Mouse (Mus musculus) kidney, postnatal 14 days (tissue): ENCODE data around the gene Fam196a.

Experiments used
- DNase-seq: peaks from one replicate; pipeline ENCODE4 v3.0.0; 2022; ENCODE audit warnings: mixed read lengths

Gene Fam196a

DNA sequence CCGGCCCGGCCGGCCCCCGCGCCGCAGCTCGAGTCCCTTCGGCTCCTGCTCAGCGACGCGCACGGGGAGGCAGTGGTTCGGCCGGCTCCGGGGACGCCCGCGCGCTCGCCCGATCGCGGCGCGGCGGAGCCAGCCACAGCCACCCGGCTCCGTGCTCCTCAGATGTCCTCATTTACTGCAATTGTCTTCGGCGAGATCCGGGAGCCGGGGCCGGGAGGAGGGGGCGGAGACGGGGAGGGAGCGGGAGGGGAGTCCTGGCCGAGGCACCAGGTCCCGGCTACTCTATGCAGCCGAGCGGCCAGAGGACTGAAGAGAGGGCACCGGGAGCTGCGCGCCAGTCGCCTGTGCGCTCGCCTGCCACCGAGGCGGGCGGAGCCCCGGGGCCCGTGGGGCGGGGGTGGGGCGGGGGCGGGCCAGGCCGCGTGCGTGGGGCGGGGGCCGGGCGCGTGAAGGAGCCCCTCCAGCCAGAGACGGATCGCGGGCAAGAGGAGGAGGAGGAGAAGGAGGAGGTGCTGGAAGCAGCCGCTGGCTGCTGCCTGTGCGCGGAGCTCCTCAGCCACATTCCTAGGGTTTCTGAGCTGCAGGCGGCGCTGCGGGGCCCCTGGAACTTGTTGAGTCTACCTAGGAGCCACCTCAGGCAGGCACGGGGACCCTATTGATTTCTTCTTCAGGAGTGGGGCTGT, at the start of gene Fam196a:
Gene Fam196a (minus strand): TSS at position 504 of the 683 bp plus-strand sequence.
- DNase-seq = peak; percentile 52

DNA sequence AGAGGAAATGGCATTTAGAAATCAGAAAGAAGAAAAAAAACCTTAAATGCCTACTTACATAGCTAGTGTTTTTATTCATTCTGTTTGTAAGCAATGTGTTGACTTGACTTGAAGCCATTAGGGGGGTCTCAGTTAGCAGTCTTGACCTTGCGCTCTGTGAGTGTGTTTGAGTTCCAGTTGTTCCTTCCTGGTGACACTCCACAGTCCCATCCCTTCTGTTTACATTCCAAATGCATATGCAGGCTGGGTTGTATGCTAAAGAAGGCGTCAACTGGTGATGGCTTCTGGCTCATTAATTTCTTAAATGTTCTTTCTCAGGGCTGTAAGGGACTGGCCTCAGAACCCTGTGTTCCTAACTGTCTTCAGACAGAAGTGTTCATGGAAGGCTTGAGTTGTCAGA, 23.4 kb upstream of the Fam196a start:
- no peak for DNase-seq

GRCm38 (mm10) chr7:134960871-134961270, 22.6 kb upstream of the Fam196a start:
- no peak for DNase-seq

- no peak for DNase-seq
These were observed 20.9 kb upstream of the Fam196a start for GRCm38 (mm10) chr7:134959086-134959485.

DNA sequence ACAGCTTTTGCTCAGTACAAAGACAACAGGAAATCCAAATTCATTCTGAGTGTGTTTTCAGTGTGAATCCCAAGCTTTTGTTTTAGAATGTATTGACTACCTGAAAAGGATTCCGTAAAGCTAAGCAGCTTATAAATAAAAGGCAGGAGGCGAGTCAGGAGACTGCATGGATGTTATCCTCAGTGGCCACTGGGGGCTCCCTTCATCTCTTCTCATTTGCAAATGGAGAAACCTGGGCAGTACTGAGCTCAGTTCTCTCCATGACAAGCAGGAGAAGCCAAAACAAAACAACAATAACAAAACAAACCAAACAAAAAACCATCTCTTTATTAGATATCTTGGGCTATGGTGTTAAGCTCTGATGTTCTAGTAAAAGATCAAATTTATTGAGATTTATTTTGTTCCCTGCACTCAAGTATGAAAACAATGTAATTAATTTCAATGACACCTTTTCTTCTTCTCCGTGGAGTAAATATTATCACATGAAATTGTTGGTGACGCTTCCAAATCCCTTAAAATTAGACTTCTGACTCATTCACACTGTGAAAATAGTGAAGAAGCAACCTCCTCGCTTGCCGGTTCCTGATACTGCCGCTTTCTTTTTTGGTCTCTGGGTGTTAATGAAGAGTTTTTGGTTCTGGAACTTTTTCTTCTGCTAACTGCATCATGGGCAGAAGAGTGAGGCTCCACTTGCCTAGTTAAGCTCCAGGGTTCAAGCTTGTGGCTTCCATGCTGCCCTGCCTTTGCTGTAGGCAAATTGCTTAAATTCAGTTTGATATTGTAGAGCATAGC, 7.9 kb upstream of the Fam196a start:
- no peak for DNase-seq

- no peak for DNase-seq
These were observed 5.5 kb upstream of the Fam196a start for GRCm38 (mm10) chr7:134943701-134944100.

DNA sequence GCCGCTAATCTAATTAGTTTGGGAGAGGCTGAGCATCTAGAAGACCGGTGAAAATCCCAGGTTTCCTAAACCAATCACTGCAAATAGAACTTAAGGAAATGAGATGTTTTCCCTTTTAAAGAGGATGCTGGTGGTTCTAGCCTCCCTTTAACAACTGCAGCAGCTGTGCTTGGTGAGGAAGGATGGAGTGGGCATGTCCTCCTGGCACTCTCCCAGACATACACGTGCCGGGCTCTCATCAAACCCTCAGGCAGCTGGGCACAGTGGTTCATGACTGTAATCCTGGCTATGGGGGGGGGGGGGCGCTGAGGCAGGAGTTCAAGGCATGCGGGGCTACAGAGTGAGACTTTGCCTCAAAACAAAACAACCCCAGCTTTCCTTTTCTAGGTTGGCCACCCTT, 4.8 kb upstream of the Fam196a start:
- DNase-seq = no peak

DNA sequence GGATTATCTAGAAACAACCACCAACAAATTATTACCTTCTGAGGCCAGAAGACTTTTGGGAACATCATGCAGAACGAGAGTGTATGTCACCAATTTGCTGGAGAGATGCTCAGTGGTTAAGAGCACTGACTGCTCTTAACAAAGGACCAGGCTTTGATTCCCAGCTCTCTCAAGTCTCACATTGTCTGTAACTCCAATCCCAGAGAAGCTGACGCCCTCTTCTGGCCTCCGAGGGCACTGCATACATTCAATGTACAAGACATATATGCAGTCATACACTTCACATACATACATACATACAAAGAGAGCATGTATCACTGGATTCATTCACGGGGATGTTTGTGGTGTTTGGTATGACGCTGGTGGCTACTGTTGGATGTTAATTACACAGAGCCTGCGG, 3.7 kb upstream of the Fam196a start:
- no peak for DNase-seq

- peak; percentile 11 for DNase-seq
These were observed 731 bp downstream of the Fam196a start for GRCm38 (mm10) chr7:134937471-134937926.

DNA sequence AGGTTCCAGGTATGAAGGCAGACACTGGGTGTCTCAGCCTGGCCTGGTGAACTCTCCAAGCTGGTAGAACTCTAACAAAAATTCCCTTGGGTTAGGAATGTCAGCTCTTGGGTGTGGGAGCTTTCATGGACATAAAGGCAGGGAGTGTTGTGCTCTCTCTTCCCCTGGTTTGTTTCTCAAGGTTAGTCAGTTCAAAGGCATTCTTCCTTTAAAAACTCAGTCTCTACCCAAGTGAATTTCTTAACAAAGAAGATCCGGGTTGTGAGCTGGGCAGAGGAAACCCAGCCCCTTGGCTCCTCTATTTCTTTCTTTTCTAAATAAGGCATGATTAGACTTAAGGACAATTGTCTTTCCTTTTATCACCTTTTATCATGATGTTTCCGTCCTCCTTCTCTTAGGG, 6.3 kb downstream of the Fam196a start:
- no peak for DNase-seq

- DNase-seq = no peak
These were observed 36.2 kb downstream of the Fam196a start for GRCm38 (mm10) chr7:134901992-134902391.

- no peak for DNase-seq
These were observed 38.8 kb downstream of the Fam196a start for GRCm38 (mm10) chr7:134899462-134899861.

- no peak for DNase-seq
These were observed 43.6 kb downstream of the Fam196a start for GRCm38 (mm10) chr7:134894604-134895003.

- peak; percentile 15 for DNase-seq
These were observed 45.3 kb downstream of the Fam196a start for GRCm38 (mm10) chr7:134892972-134893371.

DNA sequence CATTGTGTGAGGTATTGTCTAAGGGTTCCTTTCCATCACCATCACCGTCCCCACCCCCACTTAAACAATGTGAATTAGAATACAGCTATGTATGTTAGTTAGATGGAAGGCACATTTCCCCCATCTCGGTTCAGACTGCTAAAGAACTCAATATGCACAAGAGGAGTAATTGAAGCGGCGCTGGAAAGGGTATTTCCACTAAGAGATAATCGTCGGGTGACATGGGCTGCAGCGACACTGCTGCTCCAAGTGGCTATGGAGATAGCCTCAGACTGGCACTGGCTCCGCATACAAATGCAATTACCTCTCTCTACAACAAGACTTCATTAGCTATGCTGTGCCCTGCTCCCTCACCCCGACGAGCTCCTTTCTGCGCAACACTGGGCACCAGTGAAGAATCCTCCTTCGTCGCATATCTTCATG, 45.8 kb downstream of the Fam196a start:
- DNase-seq = no peak

DNA sequence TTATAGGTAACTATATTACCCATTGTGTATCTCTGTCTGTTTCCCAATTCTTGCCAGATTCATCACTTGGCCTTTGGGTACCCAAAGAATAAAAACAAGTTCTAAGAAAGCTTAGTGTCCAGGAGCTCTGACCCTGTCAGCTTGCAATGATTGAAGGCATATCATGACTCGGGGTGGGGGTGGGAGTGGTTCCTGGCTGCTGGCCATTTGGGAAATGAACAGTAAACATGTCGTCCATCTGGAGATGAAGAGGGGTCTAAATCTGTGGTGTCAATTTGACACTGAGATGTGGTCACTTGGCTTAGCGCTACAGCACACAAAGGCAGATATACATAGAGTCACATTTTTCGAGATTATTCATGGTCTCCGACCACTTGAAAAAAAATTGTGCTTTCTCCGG, 54.7 kb downstream of the Fam196a start:
- no peak for DNase-seq

DNA sequence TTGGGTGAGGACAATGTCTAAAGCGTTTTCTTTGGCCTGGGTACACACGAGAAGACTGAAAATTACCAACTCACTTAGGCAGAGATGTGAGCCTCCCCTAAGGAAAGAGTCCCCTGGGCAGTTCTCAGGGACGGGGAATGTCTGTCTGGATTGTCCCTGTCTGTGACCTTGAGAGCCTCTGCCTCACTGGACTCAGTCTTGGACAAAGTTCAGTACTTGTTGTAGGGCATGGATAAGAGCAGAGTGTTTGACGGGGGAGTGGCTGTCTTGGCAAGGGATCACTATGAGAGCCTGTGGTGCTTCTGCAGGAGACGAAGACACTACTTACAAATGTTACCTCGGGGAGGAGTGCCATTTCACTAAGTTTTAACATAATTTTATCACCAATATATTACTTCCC, 57.8 kb downstream of the Fam196a start:
- DNase-seq = no peak

DNA sequence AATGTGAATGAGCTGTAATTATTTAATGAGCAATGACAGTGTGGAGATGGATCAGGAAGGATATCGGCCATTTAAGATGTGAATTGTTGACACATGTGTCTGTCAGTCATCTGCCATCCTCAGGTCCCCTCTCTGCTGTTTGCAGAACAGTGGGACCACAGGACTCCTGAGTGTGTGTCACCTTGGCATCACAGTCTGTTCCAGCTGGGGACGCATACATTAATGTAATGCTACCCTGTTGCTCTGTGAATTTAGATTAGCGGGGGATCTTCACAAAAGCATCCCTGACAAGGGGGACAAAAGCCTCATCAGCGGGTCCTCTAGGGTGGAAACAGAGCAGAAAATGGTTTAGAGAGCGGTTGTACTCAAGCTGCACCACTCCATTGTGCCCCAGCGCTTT, 59.2 kb downstream of the Fam196a start:
- DNase-seq = no peak

GRCm38 (mm10) chr7:134872981-134873380, 65.2 kb downstream of the Fam196a start:
- DNase-seq = no peak

- no peak for DNase-seq
These were observed 65.7 kb downstream of the Fam196a start for GRCm38 (mm10) chr7:134872511-134872910.

- peak; percentile 68 for DNase-seq
These were observed 74.1 kb downstream of the Fam196a start for GRCm38 (mm10) chr7:134864175-134864574.

GRCm38 (mm10) chr7:134862000-134862399, 76.2 kb downstream of the Fam196a start:
- DNase-seq = no peak

DNA sequence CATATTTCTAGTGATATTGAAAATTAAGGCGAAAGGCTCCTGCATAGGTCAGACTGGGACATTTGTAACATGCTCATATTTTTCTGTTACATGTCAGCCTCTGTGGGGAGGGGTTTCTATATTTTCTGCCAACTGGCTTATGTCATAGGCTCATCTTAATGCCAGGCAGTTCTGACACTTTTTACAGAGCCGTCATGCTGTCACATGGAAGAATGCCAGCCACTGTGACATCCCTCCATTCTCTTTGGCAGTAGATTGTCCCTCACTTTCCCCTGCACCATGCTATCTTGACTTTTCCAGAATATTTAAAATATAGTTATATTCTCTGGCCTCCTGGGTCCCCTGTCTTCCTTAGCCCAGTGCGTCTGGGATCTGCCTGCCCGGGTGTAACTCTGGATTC, 95.5 kb downstream of the Fam196a start:
- DNase-seq = no peak

GRCm38 (mm10) chr7:134840066-134840465, 98.2 kb downstream of the Fam196a start:
- DNase-seq = no peak
